Mouse (Mus musculus) heart, embryonic 12.5 days (tissue): ENCODE measurements around the gene Slc5a5. TPM values are rescaled to one million over a fixed set of nuclear protein-coding genes. Genes with fewer than 3 reads are reported as not detected.

Source experiments
- microRNA counts: library from miRNA; unstranded; fragments of <30 nt; microRNA quantifications from one replicate; lab custom pipeline; 2017
- microRNA-seq: library from miRNA; unstranded; fragments of <30 nt; microRNA quantifications from one replicate; pipeline ENCODE4, GENCODE M21; 2017
- polyA plus RNA-seq: library from polyadenylated mRNA; unstranded; fragments of >200 nt; fragmentation: Nextera tagmentation; extraction: Ambion mirVana; gene quantifications from 2 replicates; pipeline ENCODE4 v1.2.1, GENCODE M21; 2016

Slc5a5 gene
- polyA plus RNA-seq, 1 experiment from 2014 or later, result 0.11 TPM

MicroRNA genes within 50 kb of the gene (microRNA counts, 519-probe panel; counts per million panel counts)
- not detected for microRNA mmu-miR-1969 (lab: Ali Mortazavi, UCI)

Small RNA genes lying within 50 kb of the gene (microRNA-seq; reads per million reads assigned to microRNA genes)
- gene Mir1969 (6.1 reads per million, percentile 19 among the genes with 10 or more reads in this experiment), gene Mir7067 (0.94 reads per million)

Other genes with a start within 250 kb of the Slc5a5 start
- 32.1 and 35.6 TPM in 2 replicates for gene Pgpep1, start 232.4 kb downstream of the Slc5a5 start, polyA plus RNA-seq
- 289 and 301 TPM in 2 replicates for gene Lsm4, start 219.5 kb downstream of the Slc5a5 start, polyA plus RNA-seq
- gene Jund, start 193.8 kb downstream of the Slc5a5 start, polyA plus RNA-seq, result 183 and 206 TPM in 2 replicates
- 0.04 and 0.06 TPM in 2 replicates for gene Iqcn, start 189.3 kb downstream of the Slc5a5 start, polyA plus RNA-seq
- not detected in 2 replicates for gene Gm3336, start 174.2 kb downstream of the Slc5a5 start, polyA plus RNA-seq
- 0.05 and 0.09 TPM in 2 replicates for gene Pde4c, start 169.0 kb downstream of the Slc5a5 start, polyA plus RNA-seq
- 19.1 and 19.2 TPM in 2 replicates for gene Rab3a, start 138.1 kb downstream of the Slc5a5 start, polyA plus RNA-seq
- 37.2 and 37.9 TPM in 2 replicates for gene Mpv17l2, start 131.8 kb downstream of the Slc5a5 start, polyA plus RNA-seq
- gene Pik3r2, start 116.0 kb downstream of the Slc5a5 start, polyA plus RNA-seq, result 35.2 and 37.2 TPM in 2 replicates
- gene Mast3, start 87.7 kb downstream of the Slc5a5 start, polyA plus RNA-seq, result 7.2 and 8.1 TPM in 2 replicates
- not detected in 2 replicates for gene Il12rb1, start 84.3 kb downstream of the Slc5a5 start, polyA plus RNA-seq
- 2.5 and 2.7 TPM in 2 replicates for gene Arrdc2, start 53.0 kb downstream of the Slc5a5 start, polyA plus RNA-seq
- gene Kcnn1, start 29.5 kb downstream of the Slc5a5 start, polyA plus RNA-seq, result 1.7 and 1.8 TPM in 2 replicates
- gene Ccdc124, start 18.8 kb downstream of the Slc5a5 start, polyA plus RNA-seq, result 81.8 and 87.0 TPM in 2 replicates
- gene Rpl18a, start 4.7 kb upstream of the Slc5a5 start, polyA plus RNA-seq, result 2,379 and 2,528 TPM in 2 replicates
- 37.7 and 41.3 TPM in 2 replicates for gene Map1s, start 13.2 kb upstream of the Slc5a5 start, polyA plus RNA-seq